Mouse (Mus musculus): ENCODE measurements around the gene Elf5.

Elf5 gene

GRCm38 (mm10) chr2:103432695-103433275, 21.3 kb downstream of the Elf5 start:
- no peak for DNase-seq (ENCODE audit: low read depth, low spot score)

- no peak for DNase-seq (ENCODE audit: low read depth, low spot score)
Observed at GRCm38 (mm10) chr2:103435110-103435509, 23.6 kb downstream of the Elf5 start.

- no peak for DNase-seq (ENCODE audit: low read depth, low spot score)
Observed at GRCm38 (mm10) chr2:103436534-103436933, 25.0 kb downstream of the Elf5 start.

DNA sequence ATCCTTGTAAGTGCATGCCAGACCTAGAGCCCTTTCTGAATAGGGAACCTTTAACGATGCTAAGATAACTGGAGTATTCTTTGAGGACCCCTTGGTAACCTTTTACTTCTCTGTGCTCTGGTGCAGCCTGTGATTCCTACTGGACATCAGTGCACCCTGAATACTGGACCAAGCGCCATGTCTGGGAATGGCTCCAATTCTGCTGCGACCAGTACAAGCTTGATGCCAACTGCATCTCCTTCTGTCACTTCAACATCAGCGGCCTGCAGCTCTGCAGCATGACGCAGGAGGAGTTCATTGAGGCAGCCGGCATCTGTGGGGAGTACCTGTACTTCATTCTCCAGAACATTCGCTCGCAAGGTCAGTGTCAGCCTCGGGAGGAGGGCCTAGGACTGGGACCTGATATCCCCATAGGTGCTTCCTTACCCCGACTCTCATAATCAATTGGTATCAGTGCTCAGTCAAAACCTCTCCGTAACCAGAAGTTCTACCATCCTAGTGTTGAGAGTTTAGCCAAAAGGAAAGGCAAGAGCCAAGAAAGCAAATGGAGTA, 27.7 kb downstream of the Elf5 start:
- no peak for DNase-seq (ENCODE audit: low read depth, low spot score)

DNA sequence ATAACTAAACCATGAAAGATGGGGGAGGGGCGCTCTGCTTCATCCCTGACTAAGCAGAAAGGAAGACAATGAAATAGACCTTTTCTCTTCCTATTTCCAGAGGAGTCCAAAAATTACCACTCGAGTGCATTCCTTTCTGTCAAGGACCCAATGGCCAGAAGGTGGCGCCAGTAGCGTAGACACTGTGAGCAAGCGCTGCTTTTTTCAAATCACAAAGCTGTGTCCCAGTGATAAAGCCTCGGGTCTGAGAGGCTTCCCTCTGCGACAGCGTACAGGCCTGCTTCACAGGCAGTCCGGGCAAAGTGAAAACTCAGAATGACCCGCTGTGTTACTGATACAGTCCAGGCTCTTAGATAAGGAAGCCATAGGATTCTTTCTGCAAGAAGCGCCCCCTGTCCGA, 28.2 kb downstream of the Elf5 start:
- peak; percentile 86 for DNase-seq (ENCODE audit: low read depth, low spot score)

GRCm38 (mm10) chr2:103445776-103446175, 34.3 kb downstream of the Elf5 start:
- peak; percentile 72 for DNase-seq (ENCODE audit: low read depth, low spot score)

DNA sequence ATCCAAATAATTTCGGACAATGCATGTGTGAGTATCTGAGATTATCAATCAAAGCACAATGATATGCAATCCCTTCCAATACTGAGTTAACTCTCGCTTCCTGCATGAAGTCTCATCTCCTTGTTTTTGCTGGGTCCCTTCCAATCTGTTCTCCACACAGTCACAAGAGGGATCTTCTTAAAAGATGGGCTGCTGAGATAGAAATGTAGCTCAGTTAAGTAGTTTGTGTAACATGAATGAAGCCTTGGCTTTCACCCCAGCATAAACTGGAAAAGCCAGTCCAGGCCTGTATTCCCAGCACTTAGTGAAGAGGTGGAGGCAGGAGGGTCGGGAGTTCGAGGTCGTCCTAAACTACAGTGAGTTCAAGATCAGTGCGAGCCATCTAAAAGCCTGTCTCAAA, 34.8 kb downstream of the Elf5 start:
- DNase-seq (ENCODE audit: low read depth, low spot score): no peak

DNA sequence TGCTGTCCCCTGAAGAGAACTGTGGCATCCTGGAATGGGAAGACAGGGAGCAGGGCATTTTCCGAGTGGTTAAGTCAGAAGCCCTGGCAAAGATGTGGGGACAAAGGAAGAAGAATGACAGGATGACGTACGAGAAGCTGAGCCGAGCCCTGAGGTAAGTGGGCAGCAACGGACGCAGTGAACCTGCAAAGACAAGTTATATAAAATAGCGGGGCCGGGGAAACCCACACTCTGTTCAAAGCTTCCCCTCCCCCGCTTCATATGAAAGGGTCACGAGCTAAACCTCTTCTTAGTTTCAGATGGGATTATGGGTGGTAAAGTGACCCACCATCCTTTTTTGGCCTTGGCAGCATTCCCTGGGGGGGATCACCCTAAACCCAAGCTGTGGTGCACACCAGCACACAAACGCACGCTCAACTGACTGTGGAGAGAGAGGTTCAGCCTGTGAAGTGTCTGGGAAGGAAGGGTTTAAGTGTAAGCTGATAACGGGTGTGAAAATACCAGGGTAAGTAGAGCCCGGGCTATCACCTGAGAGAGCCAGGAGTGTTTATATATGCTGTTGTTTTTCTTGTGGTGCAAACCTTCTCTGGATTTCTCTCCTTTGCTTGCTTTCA, 37.6 kb downstream of the Elf5 start:
- no peak for DNase-seq (ENCODE audit: low read depth, low spot score)

DNA sequence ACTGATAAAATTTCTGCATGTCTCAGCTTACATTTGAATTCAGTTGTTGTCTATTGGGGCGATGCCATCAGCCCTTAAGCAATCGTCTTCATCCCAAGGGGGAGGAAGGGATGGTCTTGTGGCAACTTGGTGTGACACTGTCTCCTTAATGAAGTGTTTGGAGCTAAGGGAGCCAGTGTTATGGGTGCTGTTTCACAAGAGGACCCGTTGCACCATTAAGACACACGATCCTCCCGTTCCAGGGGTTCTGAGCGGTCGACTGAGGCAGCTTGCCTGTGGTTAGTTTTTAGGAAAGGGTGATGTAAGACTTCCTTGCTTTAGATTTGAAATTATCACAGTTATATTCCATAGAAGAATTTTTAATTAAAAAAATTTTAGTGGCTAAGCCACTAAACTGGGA, 38.3 kb downstream of the Elf5 start:
- no peak for DNase-seq (ENCODE audit: low read depth, low spot score)

GRCm38 (mm10) chr2:103450267-103450666, 38.8 kb downstream of the Elf5 start:
- no peak for DNase-seq (ENCODE audit: low read depth, low spot score)

DNA sequence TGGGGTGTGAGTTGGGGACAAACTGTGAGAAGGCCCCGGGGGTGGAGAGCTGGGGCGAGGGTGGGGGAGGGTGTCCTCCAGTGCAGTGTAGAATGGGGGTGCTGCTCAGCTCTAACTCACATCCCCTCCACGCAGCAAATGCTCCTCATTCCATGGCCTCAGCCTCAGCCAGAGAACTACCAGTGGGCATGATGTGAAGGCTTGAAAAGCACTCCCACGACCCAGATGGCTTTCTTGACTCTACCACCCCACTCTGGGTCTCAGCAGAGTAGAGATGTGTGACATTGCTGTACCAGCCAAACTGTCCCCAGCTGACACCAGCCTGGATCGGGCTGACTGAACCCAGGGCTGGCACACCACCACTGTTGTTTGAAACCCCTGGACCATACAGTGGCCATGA, 41.1 kb downstream of the Elf5 start:
- DNase-seq (ENCODE audit: low read depth, low spot score): no peak

DNA sequence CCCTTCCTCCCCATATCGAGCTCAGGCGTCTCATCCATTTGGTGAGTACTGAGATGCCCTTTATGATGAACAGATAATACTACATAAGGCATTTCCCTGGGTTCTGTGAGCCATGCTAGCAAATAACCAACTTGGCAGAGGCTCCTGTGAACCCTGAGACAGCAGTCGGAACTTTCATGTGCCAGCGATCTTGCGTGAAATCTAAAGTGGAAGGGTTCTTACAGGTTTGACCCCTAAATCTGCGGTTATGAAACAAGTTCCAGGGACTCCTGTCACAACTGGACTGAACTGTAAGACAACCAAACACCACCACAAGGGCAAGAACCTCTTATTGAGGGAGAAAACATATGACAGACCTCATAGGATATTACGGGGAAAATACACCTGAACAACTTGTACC, 44.3 kb downstream of the Elf5 start:
- DNase-seq (ENCODE audit: low read depth, low spot score): no peak

DNA sequence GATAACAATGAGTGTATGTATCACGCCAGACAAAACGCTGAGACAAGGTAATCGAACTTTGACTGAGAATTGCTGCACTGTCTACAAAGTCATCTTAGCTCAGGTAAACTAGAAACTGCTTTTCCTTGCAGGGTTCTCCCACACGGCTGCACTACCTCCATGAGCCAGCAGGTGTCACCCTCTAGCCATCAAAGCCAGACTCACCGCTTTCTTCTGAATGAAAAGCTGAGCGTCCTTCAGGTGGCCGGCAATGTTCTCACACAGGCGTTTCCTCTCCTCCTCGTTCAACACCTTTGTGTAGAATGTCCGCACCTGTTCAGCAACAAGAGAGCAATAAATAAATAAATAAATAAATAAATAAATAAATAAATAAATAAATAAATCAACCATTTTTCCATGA, 45.2 kb downstream of the Elf5 start:
- DNase-seq (ENCODE audit: low read depth, low spot score): peak; percentile 71

- no peak for DNase-seq (ENCODE audit: low read depth, low spot score)
Observed at GRCm38 (mm10) chr2:103457048-103457447, 45.6 kb downstream of the Elf5 start.

- no peak for DNase-seq (ENCODE audit: low read depth, low spot score)
Observed at GRCm38 (mm10) chr2:103457628-103458027, 46.1 kb downstream of the Elf5 start.

GRCm38 (mm10) chr2:103459069-103459468, 47.6 kb downstream of the Elf5 start:
- DNase-seq (ENCODE audit: low read depth, low spot score): no peak

- no peak for DNase-seq (ENCODE audit: low read depth, low spot score)
Observed at GRCm38 (mm10) chr2:103461210-103461609, 49.7 kb downstream of the Elf5 start.

DNA sequence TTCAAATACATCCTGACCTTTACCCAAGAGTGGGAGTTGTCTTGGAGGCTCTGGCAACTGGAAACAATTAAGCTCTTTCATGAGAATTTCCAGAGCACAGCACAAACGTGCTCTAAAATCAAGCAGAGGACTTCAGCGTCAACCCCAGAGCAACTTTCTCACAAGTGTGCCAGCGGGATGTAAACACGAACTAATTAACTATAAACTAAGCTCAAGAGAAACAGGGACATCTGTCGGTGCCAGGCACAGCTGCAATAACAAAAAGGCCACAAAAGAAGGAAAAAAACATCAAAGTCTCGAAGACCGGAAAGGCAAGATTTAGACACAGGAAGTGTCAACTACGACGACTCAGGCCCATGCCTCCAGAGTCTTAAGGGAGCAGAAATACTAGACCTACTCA, 50.3 kb downstream of the Elf5 start:
- no peak for DNase-seq (ENCODE audit: low read depth, low spot score)

DNA sequence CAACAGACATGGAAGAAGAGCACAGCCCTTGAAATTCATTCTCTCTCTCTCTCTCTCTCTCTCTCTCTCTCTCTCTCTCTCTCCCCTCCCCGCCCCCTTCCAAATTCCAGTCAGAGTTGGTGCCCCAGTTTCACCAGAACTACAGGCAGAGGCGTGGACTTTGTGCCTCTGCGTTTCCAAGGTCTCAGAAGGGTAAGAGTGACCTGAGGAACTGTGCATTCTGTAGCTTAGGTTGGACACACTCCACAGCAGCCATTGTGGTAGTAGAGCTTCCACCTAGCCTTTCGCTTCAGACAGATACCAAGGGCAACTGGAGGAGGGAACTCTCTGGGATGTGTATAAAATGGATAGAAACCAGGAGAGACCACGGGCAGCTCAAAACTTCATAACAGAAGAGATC, 51.3 kb downstream of the Elf5 start:
- no peak for DNase-seq (ENCODE audit: low read depth, low spot score)

- DNase-seq (ENCODE audit: low read depth, low spot score): no peak
Observed at GRCm38 (mm10) chr2:103464524-103464923, 53.0 kb downstream of the Elf5 start.

DNA sequence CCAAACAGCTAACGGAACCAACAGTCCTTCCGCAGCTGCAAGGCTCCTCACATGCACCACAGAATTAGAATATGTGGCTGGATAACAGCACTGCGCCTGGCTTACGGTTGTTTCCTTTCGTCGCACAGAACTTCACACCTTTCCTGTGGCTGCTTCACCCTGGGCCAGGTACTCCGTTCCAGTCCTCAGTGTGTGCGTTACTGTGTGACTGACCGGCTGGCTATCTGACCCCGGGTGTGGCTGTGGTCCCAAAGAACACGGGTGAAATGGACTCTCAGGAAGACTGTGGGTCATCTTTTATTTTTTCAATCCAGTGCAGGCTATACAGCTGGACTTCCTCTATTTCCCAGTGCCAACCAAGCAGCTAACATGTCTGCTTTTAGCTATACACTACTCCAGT, 53.9 kb downstream of the Elf5 start:
- DNase-seq (ENCODE audit: low read depth, low spot score): no peak

DNA sequence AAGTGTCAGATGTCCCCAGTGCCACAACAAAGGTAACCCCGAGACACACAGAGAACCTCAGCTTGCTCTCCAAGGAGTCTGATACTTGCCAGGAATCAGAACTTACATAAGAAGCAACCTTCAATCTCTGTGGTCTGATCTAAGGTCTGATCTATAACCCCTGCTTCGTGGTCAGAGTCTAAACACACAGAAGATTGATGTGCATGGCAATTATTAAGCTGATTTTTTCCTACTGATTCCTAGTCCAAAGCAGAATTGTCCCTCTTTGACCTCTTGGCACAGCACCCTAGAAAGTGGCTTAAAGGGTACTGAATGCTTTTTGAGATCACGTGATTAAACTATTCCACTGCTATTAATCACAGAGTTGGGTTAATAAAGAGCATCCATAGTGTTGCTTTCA, 54.8 kb downstream of the Elf5 start:
- DNase-seq (ENCODE audit: low read depth, low spot score): no peak

DNA sequence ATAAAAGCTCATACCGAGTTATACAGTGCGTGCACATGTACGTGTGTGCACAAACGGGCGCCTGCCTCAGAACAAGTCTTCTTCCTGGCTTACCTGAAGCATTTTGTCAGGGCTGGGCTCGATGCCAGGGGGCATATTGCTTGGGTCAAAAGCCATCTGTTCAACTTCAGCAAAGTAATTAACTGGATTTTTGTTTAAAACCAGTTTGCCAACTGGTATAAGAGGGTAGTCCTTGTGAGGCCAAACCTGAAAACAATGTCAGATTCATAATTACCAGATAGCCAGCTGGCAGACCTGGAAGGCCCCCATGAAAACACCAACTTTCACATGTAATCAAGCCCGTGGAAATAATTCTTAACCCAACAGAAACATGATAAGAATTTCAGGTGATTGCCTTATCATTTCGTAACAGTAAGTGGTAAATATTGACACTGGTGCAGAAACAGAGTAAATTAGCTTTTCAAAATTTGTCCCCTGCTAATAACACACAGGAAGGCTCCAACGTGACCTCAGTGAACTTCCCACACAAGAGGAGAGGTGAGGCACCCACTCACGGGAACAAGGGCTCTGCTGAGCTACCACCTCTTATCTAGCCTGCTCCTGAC, 55.6 kb downstream of the Elf5 start:
- no peak for DNase-seq (ENCODE audit: low read depth, low spot score)
